Mouse (Mus musculus): ENCODE measurements at regions not wholly inside any gene's neighbourhood (a gene's known extent, or its start where the extent isn't known, plus 50 kb on each side); places are given as distances from the start of the nearest gene placed in this dataset.
A peak's percentile ranks its signal among the peaks of the same experiment; 100 is the strongest.

DNA sequence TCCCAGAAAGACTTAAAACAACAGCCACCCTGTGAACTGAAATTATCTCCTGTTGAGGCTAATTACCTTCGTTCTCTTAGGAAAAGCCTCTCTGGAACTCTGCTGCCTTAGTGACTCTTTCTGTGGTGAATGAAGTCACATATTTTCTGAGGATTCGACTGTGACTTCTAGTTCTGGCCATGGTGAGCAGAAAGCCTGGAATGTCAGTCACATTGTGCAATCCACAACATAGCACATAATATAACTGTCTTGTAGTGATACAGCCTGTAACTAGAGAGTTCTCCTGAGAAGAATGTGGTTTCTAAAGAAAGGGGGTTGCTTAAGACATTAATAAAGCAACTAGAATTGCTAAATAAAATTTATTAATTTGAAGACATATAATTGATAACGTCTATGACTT is 342.7 kb downstream of the Fbxo8 start:
- 33% methylated on average over 3 of the region's 3 CpGs for WGBS (ENCODE audit: insufficient replicate concordance)
- Histone ChIP-seq H3K27me3 (ENCODE audit: control insufficient read depth, insufficient read depth, low read depth, low read length) (no peaks in the 10 kb centered on the region), H3K36me3 (ENCODE audit: control insufficient read depth, insufficient read depth) (no peaks in the 10 kb centered on the region), H3K4me2 (ENCODE audit: low read depth, low read length) (no peak overlapping the region), H3K27ac (ENCODE audit: low read length) (no peak overlapping the region), H3K9me3 (replicated peaks; ENCODE audit: control insufficient read depth, low read length) (no peaks in the 10 kb centered on the region), H3K4me1 (ENCODE audit: control insufficient read depth, low read depth, low read length) (no peaks in the 10 kb centered on the region), H3K4me3 (ENCODE audit: low read depth, low read length) (no peak overlapping the region), H3K9ac (ENCODE audit: low read depth, low read length) (no peak overlapping the region)
- no peak for ATAC-seq (ENCODE audit: low read depth)

- no peak overlapping the region for H3K9ac ChIP-seq (ENCODE audit: low read depth, low read length)
- no peaks in the 10 kb centered on the region for H3K4me1 ChIP-seq (ENCODE audit: control insufficient read depth, low read depth, low read length)
- no peak overlapping the region for H3K27ac ChIP-seq (ENCODE audit: low read length)
- no peaks in the 10 kb centered on the region for H3K27me3 ChIP-seq (ENCODE audit: control insufficient read depth, insufficient read depth, low read depth, low read length)
- H3K4me2 ChIP-seq (ENCODE audit: low read depth, low read length) = no peak overlapping the region
- no peaks in the 10 kb centered on the region for H3K9me3 ChIP-seq (replicated peaks; ENCODE audit: control insufficient read depth, low read length)
- WGBS (ENCODE audit: insufficient replicate concordance) = 65% methylated on average over 5 of the region's 5 CpGs
- ATAC-seq (ENCODE audit: low read depth) = no peak
- H3K4me3 ChIP-seq (ENCODE audit: low read depth, low read length) = no peak overlapping the region
- no peaks in the 10 kb centered on the region for H3K36me3 ChIP-seq (ENCODE audit: control insufficient read depth, insufficient read depth)
Measured at GRCm38 (mm10) chr8:56915362-56915761, 364.5 kb downstream of the Fbxo8 start.

GRCm38 (mm10) chr8:56915989-56916388 is 365.1 kb downstream of the Fbxo8 start:
- Histone ChIP-seq H3K36me3 (ENCODE audit: control insufficient read depth, insufficient read depth) (no peaks in the 10 kb centered on the region), H3K9ac (ENCODE audit: low read depth, low read length) (no peak overlapping the region), H3K9me3 (replicated peaks; ENCODE audit: control insufficient read depth, low read length) (no peaks in the 10 kb centered on the region), H3K27ac (ENCODE audit: low read length) (no peak overlapping the region), H3K27me3 (ENCODE audit: control insufficient read depth, insufficient read depth, low read depth, low read length) (no peaks in the 10 kb centered on the region), H3K4me2 (ENCODE audit: low read depth, low read length) (no peak overlapping the region), H3K4me1 (ENCODE audit: control insufficient read depth, low read depth, low read length) (no peaks in the 10 kb centered on the region), H3K4me3 (ENCODE audit: low read depth, low read length) (no peak overlapping the region)
- ATAC-seq (ENCODE audit: low read depth) = no peak
- WGBS (ENCODE audit: insufficient replicate concordance) = 50% methylated on average over 5 of the region's 5 CpGs

DNA sequence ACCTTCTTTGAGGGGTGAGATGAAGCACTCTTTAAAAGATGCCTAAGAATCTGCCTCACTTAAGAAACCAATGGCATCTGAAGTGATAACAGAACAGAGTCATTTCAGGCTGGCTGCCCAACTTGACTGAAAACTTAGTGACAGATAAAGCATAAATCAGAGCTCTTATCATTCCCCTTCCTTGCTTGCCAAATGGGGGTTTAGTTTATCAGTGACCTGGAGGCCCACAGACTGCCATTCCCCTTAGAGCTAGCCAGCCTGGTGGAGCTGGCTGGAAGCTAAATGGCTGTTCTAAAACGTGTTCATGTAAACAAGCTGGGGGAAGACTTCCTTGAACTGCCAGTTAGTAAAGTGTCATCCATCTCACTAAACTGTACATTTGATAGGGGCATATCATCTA is 373.8 kb downstream of the Fbxo8 start:
- no peaks in the 10 kb centered on the region for H3K36me3 ChIP-seq (ENCODE audit: control insufficient read depth, insufficient read depth)
- peak; percentile 57 for ATAC-seq (ENCODE audit: low read depth)
- peaks cover 12% of the 10 kb centered on the region for H3K4me1 ChIP-seq (ENCODE audit: control insufficient read depth, low read depth, low read length)
- H3K27ac ChIP-seq (ENCODE audit: low read length) = no peak overlapping the region
- H3K9me3 ChIP-seq (replicated peaks; ENCODE audit: control insufficient read depth, low read length) = no peaks in the 10 kb centered on the region
- H3K27me3 ChIP-seq (ENCODE audit: control insufficient read depth, insufficient read depth, low read depth, low read length) = no peaks in the 10 kb centered on the region
- no peak overlapping the region for H3K9ac ChIP-seq (ENCODE audit: low read depth, low read length)
- H3K4me3 ChIP-seq (ENCODE audit: low read depth, low read length) = no peak overlapping the region
- H3K4me2 ChIP-seq (ENCODE audit: low read depth, low read length) = no peak overlapping the region
- WGBS (ENCODE audit: insufficient replicate concordance) = 0% methylated on average over 1 of the region's 1 CpGs

GRCm38 (mm10) chr8:56927166-56927565 is 376.3 kb downstream of the Fbxo8 start:
- Histone ChIP-seq H3K9ac (ENCODE audit: low read depth, low read length) (no peak overlapping the region), H3K36me3 (ENCODE audit: control insufficient read depth, insufficient read depth) (no peaks in the 10 kb centered on the region), H3K4me3 (ENCODE audit: low read depth, low read length) (no peak overlapping the region), H3K4me1 (ENCODE audit: control insufficient read depth, low read depth, low read length) (peaks cover 12% of the 10 kb centered on the region), H3K27ac (ENCODE audit: low read length) (no peak overlapping the region), H3K4me2 (ENCODE audit: low read depth, low read length) (peak overlapping the region; percentile 9; the same call in 1 of the 2 replicates), H3K9me3 (replicated peaks; ENCODE audit: control insufficient read depth, low read length) (no peaks in the 10 kb centered on the region), H3K27me3 (ENCODE audit: control insufficient read depth, insufficient read depth, low read depth, low read length) (no peaks in the 10 kb centered on the region)
- 55% methylated on average over 1 of the region's 1 CpGs for WGBS (ENCODE audit: insufficient replicate concordance)
- ATAC-seq (ENCODE audit: low read depth) = peak; percentile 91

GRCm38 (mm10) chr8:56929076-56929475 is 378.2 kb downstream of the Fbxo8 start:
- H3K9ac ChIP-seq (ENCODE audit: low read depth, low read length) = no peak overlapping the region
- no peak overlapping the region for H3K4me2 ChIP-seq (ENCODE audit: low read depth, low read length)
- H3K4me3 ChIP-seq (ENCODE audit: low read depth, low read length) = no peak overlapping the region
- no peak for ATAC-seq (ENCODE audit: low read depth)
- no peaks in the 10 kb centered on the region for H3K27me3 ChIP-seq (ENCODE audit: control insufficient read depth, insufficient read depth, low read depth, low read length)
- peaks cover 9% of the 10 kb centered on the region for H3K4me1 ChIP-seq (ENCODE audit: control insufficient read depth, low read depth, low read length)
- no peaks in the 10 kb centered on the region for H3K36me3 ChIP-seq (ENCODE audit: control insufficient read depth, insufficient read depth)
- H3K9me3 ChIP-seq (replicated peaks; ENCODE audit: control insufficient read depth, low read length) = no peaks in the 10 kb centered on the region
- H3K27ac ChIP-seq (ENCODE audit: low read length) = no peak overlapping the region
- 70% methylated on average over 6 of the region's 6 CpGs for WGBS (ENCODE audit: insufficient replicate concordance)

DNA sequence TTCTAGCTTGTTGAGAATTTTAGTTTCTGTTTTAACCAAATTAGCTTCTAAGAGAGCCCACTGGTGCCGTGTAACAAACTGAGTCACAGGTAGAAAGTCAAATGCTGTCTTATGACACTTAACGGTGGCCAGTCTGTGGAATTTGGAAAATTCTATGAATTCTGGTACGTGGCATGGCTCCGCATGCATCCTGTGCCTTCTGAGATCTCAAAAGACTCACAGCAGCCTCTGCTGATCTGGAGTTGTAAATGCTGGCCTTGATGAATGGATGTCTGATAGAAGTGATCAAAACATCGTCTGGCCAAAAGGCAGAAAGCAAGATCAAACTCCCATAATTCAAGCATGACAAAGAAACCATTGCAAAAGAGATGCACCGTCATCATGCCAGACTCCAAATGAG is 381.5 kb downstream of the Fbxo8 start:
- Histone ChIP-seq H3K4me2 (ENCODE audit: low read depth, low read length) (no peak overlapping the region), H3K9me3 (replicated peaks; ENCODE audit: control insufficient read depth, low read length) (no peaks in the 10 kb centered on the region), H3K4me1 (ENCODE audit: control insufficient read depth, low read depth, low read length) (peaks cover 3% of the 10 kb centered on the region; the same call in 1 of the 2 replicates), H3K27ac (ENCODE audit: low read length) (no peak overlapping the region), H3K9ac (ENCODE audit: low read depth, low read length) (no peak overlapping the region), H3K4me3 (ENCODE audit: low read depth, low read length) (no peak overlapping the region), H3K36me3 (ENCODE audit: control insufficient read depth, insufficient read depth) (no peaks in the 10 kb centered on the region), H3K27me3 (ENCODE audit: control insufficient read depth, insufficient read depth, low read depth, low read length) (no peaks in the 10 kb centered on the region)
- WGBS (ENCODE audit: insufficient replicate concordance) = 46% methylated on average over 6 of the region's 6 CpGs
- ATAC-seq (ENCODE audit: low read depth) = no peak

DNA sequence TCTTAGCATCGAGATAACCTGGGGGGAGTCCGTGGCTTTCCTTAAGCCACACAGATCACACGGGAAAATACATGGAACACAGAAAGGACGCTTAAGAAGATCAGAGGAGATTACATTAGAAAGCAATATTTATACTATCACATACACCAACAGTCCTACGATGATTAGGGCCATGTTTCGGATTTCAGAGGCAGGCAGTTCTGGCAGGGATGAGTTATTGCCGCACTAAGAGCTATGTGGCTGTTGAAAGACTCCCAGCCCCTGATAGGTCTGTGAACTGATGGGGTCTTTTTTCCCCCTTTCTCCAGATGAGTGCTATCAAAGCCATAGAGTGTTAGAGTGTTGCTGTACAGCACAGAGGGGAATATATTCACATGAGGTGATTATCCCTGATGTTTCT is 358.6 kb upstream of the Hand2 start:
- ATAC-seq (ENCODE audit: low read depth) = no peak
- no peak overlapping the region for H3K27ac ChIP-seq (ENCODE audit: low read length)
- 58% methylated on average over 7 of the region's 7 CpGs for WGBS (ENCODE audit: insufficient replicate concordance)
- H3K4me3 ChIP-seq (ENCODE audit: low read depth, low read length) = no peak overlapping the region
- H3K4me2 ChIP-seq (ENCODE audit: low read depth, low read length) = no peak overlapping the region
- no peaks in the 10 kb centered on the region for H3K36me3 ChIP-seq (ENCODE audit: control insufficient read depth, insufficient read depth)
- no peaks in the 10 kb centered on the region for H3K9me3 ChIP-seq (replicated peaks; ENCODE audit: control insufficient read depth, low read length)
- H3K9ac ChIP-seq (ENCODE audit: low read depth, low read length) = no peak overlapping the region
- H3K27me3 ChIP-seq (ENCODE audit: control insufficient read depth, insufficient read depth, low read depth, low read length) = no peaks in the 10 kb centered on the region
- H3K4me1 ChIP-seq (ENCODE audit: control insufficient read depth, low read depth, low read length) = no peaks in the 10 kb centered on the region

DNA sequence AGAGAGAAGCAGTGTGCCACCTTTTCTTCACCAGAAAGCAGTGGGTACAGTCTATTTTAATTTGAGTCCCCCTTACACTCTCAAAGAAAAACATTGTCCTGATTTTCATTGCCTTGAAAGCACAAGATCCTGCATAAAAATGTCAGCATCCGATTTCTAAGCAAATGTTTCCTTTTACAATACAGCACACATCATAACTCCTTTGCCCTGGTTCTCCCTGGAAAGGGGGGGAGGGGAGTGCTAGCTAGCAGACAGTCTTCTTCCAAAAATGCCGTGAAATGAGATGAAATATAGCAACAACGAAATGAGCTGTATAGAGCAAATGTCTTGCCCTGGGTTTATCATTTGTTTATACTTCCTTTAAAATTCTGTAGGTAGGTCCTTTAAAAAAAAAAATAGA is 350.5 kb upstream of the Hand2 start:
- no peak overlapping the region for H3K4me2 ChIP-seq (ENCODE audit: low read depth, low read length)
- WGBS (ENCODE audit: insufficient replicate concordance) = 43% methylated on average over 3 of the region's 3 CpGs
- H3K36me3 ChIP-seq (ENCODE audit: control insufficient read depth, insufficient read depth) = no peaks in the 10 kb centered on the region
- no peaks in the 10 kb centered on the region for H3K4me1 ChIP-seq (ENCODE audit: control insufficient read depth, low read depth, low read length)
- ATAC-seq (ENCODE audit: low read depth) = no peak
- no peaks in the 10 kb centered on the region for H3K27me3 ChIP-seq (ENCODE audit: control insufficient read depth, insufficient read depth, low read depth, low read length)
- no peak overlapping the region for H3K9ac ChIP-seq (ENCODE audit: low read depth, low read length)
- no peak overlapping the region for H3K27ac ChIP-seq (ENCODE audit: low read length)
- H3K9me3 ChIP-seq (replicated peaks; ENCODE audit: control insufficient read depth, low read length) = no peaks in the 10 kb centered on the region
- H3K4me3 ChIP-seq (ENCODE audit: low read depth, low read length) = no peak overlapping the region

DNA sequence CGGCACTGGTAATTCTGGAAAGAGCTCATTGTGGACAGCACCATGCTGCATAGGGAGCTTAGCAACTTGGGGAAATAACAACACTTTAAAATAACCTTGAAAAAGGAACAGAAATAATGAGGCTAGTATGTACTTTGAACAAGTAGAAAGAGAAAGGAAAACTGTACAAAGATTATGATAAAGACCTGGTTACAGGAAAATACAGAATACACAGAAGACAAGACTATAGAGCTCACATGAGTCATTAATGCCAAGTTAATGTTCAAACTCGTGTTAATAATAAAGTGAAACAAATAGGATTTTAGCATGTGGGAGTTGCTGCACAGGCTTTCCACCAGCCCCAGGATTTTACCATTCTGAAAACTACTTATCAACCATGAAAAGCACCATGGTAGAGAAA is 341.8 kb upstream of the Hand2 start:
- no peak overlapping the region for H3K9ac ChIP-seq (ENCODE audit: low read depth, low read length)
- 42% methylated on average over 2 of the region's 2 CpGs for WGBS (ENCODE audit: insufficient replicate concordance)
- H3K36me3 ChIP-seq (ENCODE audit: control insufficient read depth, insufficient read depth) = no peaks in the 10 kb centered on the region
- H3K4me2 ChIP-seq (ENCODE audit: low read depth, low read length) = no peak overlapping the region
- no peaks in the 10 kb centered on the region for H3K27me3 ChIP-seq (ENCODE audit: control insufficient read depth, insufficient read depth, low read depth, low read length)
- H3K9me3 ChIP-seq (replicated peaks; ENCODE audit: control insufficient read depth, low read length) = no peaks in the 10 kb centered on the region
- H3K27ac ChIP-seq (ENCODE audit: low read length) = no peak overlapping the region
- H3K4me3 ChIP-seq (ENCODE audit: low read depth, low read length) = no peak overlapping the region
- ATAC-seq (ENCODE audit: low read depth) = no peak
- no peaks in the 10 kb centered on the region for H3K4me1 ChIP-seq (ENCODE audit: control insufficient read depth, low read depth, low read length)

Measured in liver, embryonic 16.5 days (tissue).